8 mouse cellular contexts compared by ENCODE assay signal in the genomic region with DNA sequence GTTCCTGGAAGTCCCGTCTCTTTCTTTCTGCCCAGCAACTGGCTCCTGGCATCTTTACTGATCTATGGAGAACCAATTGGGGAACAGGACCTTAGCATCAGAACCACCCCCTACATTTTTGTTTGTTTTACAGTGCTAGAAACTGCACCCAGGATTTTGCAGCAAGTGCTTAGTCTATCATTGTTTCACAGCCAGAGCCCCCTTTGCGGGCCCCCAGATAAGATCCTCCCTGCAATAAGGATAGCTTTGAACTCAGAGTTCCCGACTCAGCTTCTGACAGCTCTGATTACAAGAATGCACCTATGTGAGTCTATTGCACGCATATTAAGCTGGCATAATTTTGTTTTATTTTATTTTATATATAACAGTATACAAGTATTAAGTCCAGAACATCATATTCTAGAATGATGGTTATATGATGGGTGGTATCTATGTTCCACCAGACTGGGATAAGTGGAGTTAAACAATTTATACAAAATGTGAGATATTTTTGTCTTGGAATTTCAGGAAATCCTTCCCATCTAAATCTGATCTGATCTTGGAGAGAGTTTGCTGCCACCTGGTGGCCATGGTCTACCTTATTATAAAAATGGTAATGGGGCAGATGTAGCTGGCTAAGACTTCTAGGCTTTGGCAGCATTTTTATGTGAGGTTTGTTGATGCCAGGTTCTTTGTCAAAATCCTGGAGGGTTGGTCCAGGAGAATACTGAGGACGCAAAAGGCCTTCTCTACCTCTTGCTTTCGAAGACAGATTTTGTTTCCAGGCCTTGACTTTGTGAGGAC. TPM values are rescaled to one million over a fixed set of nuclear protein-coding genes. Genes with fewer than 3 reads are reported as not detected.
A peak's percentile ranks its signal among the peaks of the same experiment; 100 is the strongest.
DNase-seq lines count a peak whose midpoint lies in the region; ATAC-seq lines count a peak whose summit lies in the region.
"Had no signal": no experiment of that assay in that cellular context is flagged by ENCODE, and none has a peak within 500 bp of the region (broad histone marks: within the 10 kb centered on the region; RNA-seq: fewer than 3 reads in every experiment).

No protein-coding gene starts in this region.

- H3K4me2 ChIP-seq in limb, embryonic 12.5 days: no peak overlapping the region
- H3K4me2 ChIP-seq in midbrain, embryonic 14.5 days (ENCODE audit: low read length): no peak overlapping the region
- H3K4me2 ChIP-seq: stomach, embryonic 15.5 days had no signal

- intact Hi-C loops in gastrocnemius, postnatal 36 days (cut with DNase I): loop anchor here (1.0 kb wide), 1 partner anchor 37 kb away; no protein-coding TSS in a partner anchor

- peaks cover 31% of the 10 kb centered on the region for H3K36me3 ChIP-seq in limb, embryonic 12.5 days
- peaks cover 3% of the 10 kb centered on the region; the same call in 1 of the 2 replicates for H3K36me3 ChIP-seq in midbrain, embryonic 14.5 days (ENCODE audit: control insufficient read depth, insufficient read depth, low read length)

- H3K27me3 ChIP-seq in limb, embryonic 12.5 days: no peaks in the 10 kb centered on the region
- H3K27me3 ChIP-seq in midbrain, embryonic 14.5 days (ENCODE audit: control insufficient read depth, insufficient read depth, low read length): no peaks in the 10 kb centered on the region
- H3K27me3 ChIP-seq: stomach, embryonic 15.5 days had no signal

- no peak overlapping the region for H3K9ac ChIP-seq in limb, embryonic 12.5 days (replicated peaks)
- no peak overlapping the region for H3K9ac ChIP-seq in midbrain, embryonic 14.5 days (replicated peaks; ENCODE audit: low read length)
- H3K9ac ChIP-seq: stomach, embryonic 15.5 days had no signal

- DNase-seq in adrenal gland, postnatal 25 days: peak; percentile 84
- DNase-seq in embryo, embryonic 11.5 days (ENCODE audit: low read depth, low spot score): peak; percentile 67
- DNase-seq in gastrocnemius, postnatal 36 days: peak; percentile 43 to 62
- peak; percentile 83 for DNase-seq in kidney, adult 9 months
- DNase-seq in midbrain, embryonic 14.5 days: peak; percentile 93
- peak; percentile 31 to 64 for DNase-seq in spleen, postnatal 14 days (ENCODE audit: low spot score in 2 of 2)

- no peak overlapping the region for H3K4me3 ChIP-seq in limb, embryonic 12.5 days (replicated peaks)
- H3K4me3 ChIP-seq in midbrain, embryonic 14.5 days (replicated peaks; ENCODE audit: low read depth, low read length): no peak overlapping the region
- H3K4me3 ChIP-seq: stomach, embryonic 15.5 days had no signal

- no peaks in the 10 kb centered on the region for H3K4me1 ChIP-seq in limb, embryonic 12.5 days (replicated peaks)
- H3K4me1 ChIP-seq in midbrain, embryonic 14.5 days (ENCODE audit: control insufficient read depth, insufficient read depth, low read length): no peaks in the 10 kb centered on the region

- no peaks in the 10 kb centered on the region for H3K9me3 ChIP-seq in limb, embryonic 12.5 days
- no peaks in the 10 kb centered on the region for H3K9me3 ChIP-seq in midbrain, embryonic 14.5 days (ENCODE audit: control insufficient read depth, low read length)
- H3K9me3 ChIP-seq: stomach, embryonic 15.5 days had no signal

- peak overlapping the region; percentile 36 for H3K27ac ChIP-seq in limb, embryonic 12.5 days
- peak overlapping the region; percentile 61 for H3K27ac ChIP-seq in midbrain, embryonic 14.5 days (replicated peaks; ENCODE audit: low read depth, low read length)
- H3K27ac ChIP-seq: stomach, embryonic 15.5 days had no signal

- ATAC-seq in limb, embryonic 12.5 days (ENCODE audit: insufficient number of reproducible peaks, insufficient read depth, low FRiP score, low TSS enrichment, low read depth): no peak
- no peak for ATAC-seq in midbrain, embryonic 14.5 days (ENCODE audit: low FRiP score, low TSS enrichment)

- WGBS in limb, embryonic 12.5 days: 82% methylated on average over 6 of the region's 6 CpGs
- WGBS in midbrain, embryonic 14.5 days: 79% methylated on average over 6 of the region's 6 CpGs

RNA-seq across cellular contexts. Expression of a gene that starts 30.3 kb away (rescaled TPM):
- total RNA-seq in adrenal gland, postnatal 25 days (2021): 105 and 106 TPM in 2 replicates
- total RNA-seq in gastrocnemius, postnatal 36 days (2021): 100 to 1,000 TPM; 122 to 145 TPM
- polyA plus RNA-seq in limb, embryonic 12.5 days (2016; fragmentation: Nextera tagmentation; extraction: Ambion mirVana): 106 and 120 TPM in 2 replicates
- polyA plus RNA-seq in midbrain, embryonic 14.5 days (2014; fragmentation: Nextera tagmentation; extraction: Ambion mirVana): 75.7 and 80.7 TPM in 2 replicates

RNA-seq across cellular contexts. Expression of a gene that starts 41.6 kb away (rescaled TPM):
- 56.1 and 57.0 TPM in 2 replicates for total RNA-seq in adrenal gland, postnatal 25 days (2021)
- 10 to 100 TPM; 13.9 to 15.4 TPM for total RNA-seq in gastrocnemius, postnatal 36 days (2021)
- polyA plus RNA-seq in limb, embryonic 12.5 days (2016; fragmentation: Nextera tagmentation; extraction: Ambion mirVana): 24.6 and 29.8 TPM in 2 replicates
- polyA plus RNA-seq in midbrain, embryonic 14.5 days (2014; fragmentation: Nextera tagmentation; extraction: Ambion mirVana): 35.7 and 38.1 TPM in 2 replicates
